Mouse (Mus musculus): ENCODE results near the gene Il1f10. TPM values are rescaled to one million over a fixed set of nuclear protein-coding genes. Genes with fewer than 3 reads are reported as not detected.

Il1f10 gene
- not detected in 2 replicates for polyA plus RNA-seq (2012; rRNA removed)

GRCm38 (mm10) chr2:24290896-24291295 lies at the start of gene Il1f10:
Gene Il1f10, plus strand, starts transcription at chr2:24291196.

GRCm38 (mm10) chr2:24276654-24277053 lies 14.3 kb upstream of the Il1f10 start, which contains the start of gene Il1f5:
Gene Il1f5, plus strand, starts transcription at chr2:24276954.

GRCm38 (mm10) chr2:24336545-24336944 lies 45.5 kb downstream of the Il1f10 start, which contains the start of gene Il1rn:
Gene Il1rn, plus strand, starts transcription at chr2:24336853.

Other genes with a start within 250 kb of the Il1f10 start
- 0.38 and 0.90 TPM in 2 replicates for gene Hnmt, start 241.8 kb upstream of the Il1f10 start, polyA plus RNA-seq (2012; rRNA removed)
- gene Tbpl2, start 194.6 kb upstream of the Il1f10 start, polyA plus RNA-seq (2012; rRNA removed) = 0.16 and 0.62 TPM in 2 replicates
- gene Il1f8, start 138.0 kb upstream of the Il1f10 start, polyA plus RNA-seq (2012; rRNA removed) = 0.21 and 0.33 TPM in 2 replicates
- not detected in 2 replicates for gene Il1f9, start 104.7 kb upstream of the Il1f10 start, polyA plus RNA-seq (2012; rRNA removed)
- not detected in 2 replicates for gene Il1f6, start 75.8 kb upstream of the Il1f10 start, polyA plus RNA-seq (2012; rRNA removed)
- not detected in 2 replicates for gene Il1f5, start 14.2 kb upstream of the Il1f10 start, polyA plus RNA-seq (2012; rRNA removed)
- 0.72 and 1.4 TPM in 2 replicates for gene Il1rn, start 45.7 kb downstream of the Il1f10 start, polyA plus RNA-seq (2012; rRNA removed)
- gene Psd4, start 76.4 kb downstream of the Il1f10 start, polyA plus RNA-seq (2012; rRNA removed) = 10.6 and 16.3 TPM in 2 replicates
- gene Pax8, start 184.4 kb downstream of the Il1f10 start, polyA plus RNA-seq (2012; rRNA removed) = 20.5 and 26.7 TPM in 2 replicates